Mouse (Mus musculus) heart, adult 2 months (tissue): ENCODE data around the gene Barhl1. TPM values are rescaled to one million over a fixed set of nuclear protein-coding genes. Genes with fewer than 3 reads are reported as not detected.

Source experiments
- DNase-seq, 2 experiments: peaks; one replicate each; pipeline ENCODE4 v3.0.0; 2021
- H3K27ac ChIP-seq: fragments of 200-600 bp; 2 replicates; pipeline ENCODE4 v1.8.1; 2022
- H3K27me3 ChIP-seq: fragments of 200-500 bp; 2 replicates; pipeline ENCODE4 v1.6.1; 2012; ENCODE audit warnings: mild to moderate bottlenecking, low read length, inconsistent platforms, mixed read lengths; ENCODE audit not compliant: control insufficient read depth, insufficient read depth
- H3K36me3 ChIP-seq: fragments of 200-500 bp; 2 replicates; pipeline ENCODE4 v1.6.1; 2012; ENCODE audit warnings: low read length, inconsistent platforms; ENCODE audit not compliant: control insufficient read depth, insufficient read depth
- H3K4me1 ChIP-seq: fragments of 200-500 bp; 2 replicates; pipeline ENCODE4 v1.6.1; 2011; ENCODE audit warnings: low read length; ENCODE audit not compliant: control insufficient read depth, insufficient read depth
- H3K4me3 ChIP-seq: fragments of 200-600 bp; 2 replicates; pipeline ENCODE4 v1.8.1; 2022
- H3K79me2 ChIP-seq: fragments of 200-500 bp; replicated peaks from 2 replicates; pipeline ENCODE4 v1.6.1; 2012; ENCODE audit warnings: mild to moderate bottlenecking, inconsistent platforms, low read length, moderate library complexity, mixed read lengths; ENCODE audit not compliant: control insufficient read depth, insufficient read depth
- H3K9ac ChIP-seq: fragments of 200-500 bp; 2 replicates; pipeline ENCODE4 v1.6.1; 2012; ENCODE audit warnings: low read depth, mild to moderate bottlenecking, control low read depth, inconsistent platforms, low read length, mixed read lengths
- CTCF ChIP-seq: fragments of 200-600 bp; IDR thresholded peaks from 2 replicates; pipeline ENCODE4 v1.8.1; 2022; ENCODE audit warnings: antibody characterized with exemption, mild to moderate bottlenecking, moderate library complexity
- EP300 ChIP-seq: fragments of 200-500 bp; IDR thresholded peaks from 2 replicates; pipeline ENCODE4 v1.6.1; 2011; ENCODE audit warnings: low read depth, low read length, control low read depth; ENCODE audit not compliant: insufficient read depth
- POLR2A ChIP-seq: fragments of 200-500 bp; IDR thresholded peaks from 2 replicates; pipeline ENCODE4 v1.6.1; 2011; ENCODE audit warnings: mild to moderate bottlenecking, low read depth, low read length, control low read depth; ENCODE audit not compliant: insufficient read depth
- WGBS: fragments of 180-500 bp; shearing (Covaris S2); methylation state at CpG from one replicate; pipeline ENCODE4 v1.1.7; 2018; 5-methylcytosine and 5-hydroxymethylcytosine counted together
- intact Hi-C: fragments of 180-260 bp; cut with DNase I; formaldehyde crosslinking; loops from one replicate; pipeline ENCODE4 v1.15.1; 2025
- long read RNA-seq: library from polyadenylated mRNA; stranded (forward); transcript quantifications from one replicate; pipeline ENCODE4 v2.0.0, GENCODE M21; 2021
- polyA plus RNA-seq: library from polyadenylated mRNA; depleted of rRNA; stranded (reverse); fragments of >200 nt; gene quantifications from 2 replicates; pipeline ENCODE4 v1.2.3, GENCODE M21; 2012; rRNA removed
- total RNA-seq, 2 experiments: library from RNA; stranded (reverse); gene quantifications; 2 replicates each; pipeline ENCODE4 v1.2.3; 2021

The Barhl1 gene
- total RNA-seq (not detected), polyA plus RNA-seq (not detected in 2 replicates)
- long read RNA-seq: 0 reads

- no peak within 1 kb of the TSS for H3K27ac ChIP-seq
- H3K9ac ChIP-seq: no peak within 1 kb of the TSS
- H3K79me2 ChIP-seq: no peaks in the 10 kb centered on the region
- DNase-seq: no peak
- peaks cover 35% of the 10 kb centered on the region for H3K27me3 ChIP-seq
- H3K4me1 ChIP-seq: no peaks in the 10 kb centered on the region
- TF ChIP-seq POLR2A (no peak), EP300 (no peak), CTCF (no peak)
- intact Hi-C loops: no loop called here
- H3K36me3 ChIP-seq: no peaks in the 10 kb centered on the region
- 9% methylated on average over 18 of the region's 18 CpGs for WGBS
- H3K4me3 ChIP-seq: no peak within 1 kb of the TSS; the same call in 1 of the 2 replicates
Observed at GRCm38 (mm10) chr2:28916513-28916865, at the start of gene Barhl1. Barhl1 (minus strand) TSS chr2:28916668.

- no peak overlapping the region for H3K27ac ChIP-seq
- no peak overlapping the region for H3K9ac ChIP-seq
- no peak for TF ChIP-seq EP300
- no peak for TF ChIP-seq POLR2A
- no peak for TF ChIP-seq CTCF
- H3K4me3 ChIP-seq: no peak overlapping the region
- intact Hi-C loops: no loop called here
- H3K36me3 ChIP-seq: no peaks in the 10 kb centered on the region
- no peaks in the 10 kb centered on the region for H3K27me3 ChIP-seq
- H3K4me1 ChIP-seq: peaks cover 2% of the 10 kb centered on the region; the same call in 1 of the 2 replicates
- no peak for DNase-seq
- WGBS: 48% methylated on average over 6 of the region's 6 CpGs
- no peaks in the 10 kb centered on the region for H3K79me2 ChIP-seq
Observed at GRCm38 (mm10) chr2:28963565-28963964, 47.1 kb upstream of the Barhl1 start.

GRCm38 (mm10) chr2:28961636-28962035 is 45.2 kb upstream of the Barhl1 start:
- H3K79me2 ChIP-seq: no peaks in the 10 kb centered on the region
- TF ChIP-seq POLR2A (no peak), CTCF (no peak), EP300 (no peak)
- H3K27me3 ChIP-seq: no peaks in the 10 kb centered on the region
- no peak overlapping the region for H3K9ac ChIP-seq
- DNase-seq: no peak
- H3K27ac ChIP-seq: no peak overlapping the region
- no peaks in the 10 kb centered on the region for H3K36me3 ChIP-seq
- H3K4me3 ChIP-seq: no peak overlapping the region
- peaks cover 2% of the 10 kb centered on the region; the same call in 1 of the 2 replicates for H3K4me1 ChIP-seq
- 72% methylated on average over 5 of the region's 5 CpGs for WGBS
- intact Hi-C loops: no loop called here

GRCm38 (mm10) chr2:28961024-28961585 is 44.6 kb upstream of the Barhl1 start:
- intact Hi-C loops: no loop called here
- H3K36me3 ChIP-seq: no peaks in the 10 kb centered on the region
- H3K4me1 ChIP-seq: peaks cover 2% of the 10 kb centered on the region; the same call in 1 of the 2 replicates
- no peak overlapping the region for H3K9ac ChIP-seq
- no peak for DNase-seq
- WGBS: 57% methylated on average over 15 of the region's 15 CpGs
- H3K4me3 ChIP-seq: no peak overlapping the region
- no peaks in the 10 kb centered on the region for H3K27me3 ChIP-seq
- TF ChIP-seq CTCF: no peak
- H3K79me2 ChIP-seq: no peaks in the 10 kb centered on the region
- H3K27ac ChIP-seq: no peak overlapping the region

DNA sequence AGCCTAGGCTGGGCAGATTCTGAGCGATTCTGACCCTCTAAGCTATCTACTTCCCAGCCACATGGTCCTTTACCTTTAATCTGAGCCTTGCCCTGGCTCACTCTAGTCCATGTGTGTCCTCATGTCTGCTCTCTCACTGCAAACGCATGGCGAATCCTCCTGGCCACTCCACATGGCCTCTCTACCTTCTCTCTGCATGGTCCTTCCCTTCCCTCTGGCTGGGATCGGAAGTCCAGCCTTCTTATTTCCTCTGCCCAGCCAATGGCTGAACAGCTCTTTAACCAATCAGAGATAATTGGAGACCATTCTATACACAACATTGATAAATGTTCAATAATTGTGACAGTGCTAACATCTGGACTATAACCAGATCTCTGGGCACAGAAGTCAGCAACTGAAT is 40.4 kb upstream of the Barhl1 start:
- DNase-seq: no peak
- TF ChIP-seq POLR2A: no peak
- TF ChIP-seq EP300: no peak
- TF ChIP-seq CTCF: no peak
- 85% methylated on average over 4 of the region's 4 CpGs for WGBS
- Histone ChIP-seq H3K4me1 (no peaks in the 10 kb centered on the region), H3K9ac (no peak overlapping the region), H3K27me3 (no peaks in the 10 kb centered on the region), H3K79me2 (no peaks in the 10 kb centered on the region), H3K27ac (no peak overlapping the region), H3K4me3 (no peak overlapping the region), H3K36me3 (no peaks in the 10 kb centered on the region)
- intact Hi-C loops: no loop called here

- TF ChIP-seq POLR2A: no peak
- no peak for TF ChIP-seq CTCF
- no peak for TF ChIP-seq EP300
- Histone ChIP-seq H3K27me3 (no peaks in the 10 kb centered on the region), H3K9ac (no peak overlapping the region), H3K4me3 (no peak overlapping the region), H3K79me2 (no peaks in the 10 kb centered on the region), H3K4me1 (no peaks in the 10 kb centered on the region), H3K27ac (no peak overlapping the region), H3K36me3 (no peaks in the 10 kb centered on the region)
- WGBS: 83% methylated on average over 9 of the region's 9 CpGs
- DNase-seq: no peak
- intact Hi-C loops: no loop called here
Observed at GRCm38 (mm10) chr2:28954595-28954994, 38.1 kb upstream of the Barhl1 start.

DNA sequence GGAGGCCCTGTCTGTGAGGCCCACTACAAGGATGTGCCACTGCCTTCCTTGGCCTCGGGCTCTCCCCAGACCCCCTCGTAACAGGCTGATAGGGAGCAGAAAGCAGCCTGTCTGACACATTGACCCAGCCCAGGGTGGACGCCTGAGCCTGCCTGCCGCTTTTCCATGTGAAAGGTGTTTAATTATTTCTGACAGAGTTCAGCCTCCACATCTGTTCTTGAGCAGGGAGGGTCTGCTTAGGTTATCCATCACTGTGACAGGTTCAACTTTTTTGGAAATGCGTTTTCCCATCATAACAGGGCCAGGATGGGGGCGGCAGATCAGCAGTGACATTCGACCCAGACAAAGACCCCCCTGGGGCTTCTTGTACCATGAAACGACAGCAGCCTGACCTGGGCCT is 36.5 kb upstream of the Barhl1 start:
- Histone ChIP-seq H3K27ac (no peak overlapping the region), H3K27me3 (no peaks in the 10 kb centered on the region), H3K4me3 (no peak overlapping the region), H3K4me1 (no peaks in the 10 kb centered on the region), H3K9ac (no peak overlapping the region), H3K36me3 (no peaks in the 10 kb centered on the region), H3K79me2 (no peaks in the 10 kb centered on the region)
- 65% methylated on average over 8 of the region's 8 CpGs for WGBS
- TF ChIP-seq POLR2A (no peak), EP300 (no peak), CTCF (no peak)
- intact Hi-C loops: no loop called here
- DNase-seq: no peak
